Mouse (Mus musculus) embryonic facial prominence, embryonic 11.5 days (tissue): ENCODE data around the gene Olfr969. TPM values are rescaled to one million over a fixed set of nuclear protein-coding genes. Genes with fewer than 3 reads are reported as not detected.
"Not testable (repeated sequence)": the region's sequence is repeated elsewhere in the genome, so short reads cannot be mapped to it uniquely, and the experiment has no call there.

ENCODE experiments used
- ATAC-seq: fragments of 200-750 bp; cut with Nextera tagmentation; replicated peaks from 2 replicates; pipeline ENCODE4 v1.8.0; 2017; ENCODE audit warnings: low read depth; ENCODE audit not compliant: insufficient number of reproducible peaks, low FRiP score, low TSS enrichment
- DNase-seq: peaks from one replicate; pipeline ENCODE4 v3.0.0-alpha.2; 2015; ENCODE audit warnings: low spot score
- H3K27ac ChIP-seq: fragments of 300-500 bp; sonication (generic); replicated peaks from 2 replicates; pipeline ENCODE4 v1.5.1; 2014; ENCODE audit warnings: mild to moderate bottlenecking, low read depth, low read length, control low read depth
- H3K27me3 ChIP-seq: fragments of 300-500 bp; sonication (generic); 2 replicates; pipeline ENCODE4 v1.6.1; 2014; ENCODE audit warnings: mild to moderate bottlenecking, low read length, moderate library complexity, mixed read lengths; ENCODE audit not compliant: control insufficient read depth, insufficient read depth
- H3K36me3 ChIP-seq: fragments of 300-500 bp; sonication (generic); replicated peaks from 2 replicates; pipeline ENCODE4 v1.6.1; 2014; ENCODE audit warnings: low read depth, mild to moderate bottlenecking, low read length, moderate library complexity, mixed read lengths; ENCODE audit not compliant: control insufficient read depth, insufficient read depth
- H3K4me1 ChIP-seq: fragments of 300-500 bp; sonication (generic); 2 replicates; pipeline ENCODE4 v1.6.1; 2014; ENCODE audit warnings: low read length, mixed read lengths; ENCODE audit not compliant: control insufficient read depth, insufficient read depth
- H3K4me2 ChIP-seq: fragments of 300-500 bp; sonication (generic); 2 replicates; pipeline ENCODE4 v1.6.1; 2014; ENCODE audit warnings: low read depth, mild to moderate bottlenecking, control low read depth, low read length, moderate library complexity
- H3K4me3 ChIP-seq: fragments of 300-500 bp; sonication (generic); 2 replicates; pipeline ENCODE4 v1.5.1; 2014; ENCODE audit warnings: low read depth, low read length, control low read depth
- H3K9ac ChIP-seq: fragments of 300-500 bp; sonication (generic); replicated peaks from 2 replicates; pipeline ENCODE4 v1.6.1; 2014; ENCODE audit warnings: mild to moderate bottlenecking, control low read depth, low read length
- H3K9me3 ChIP-seq: fragments of 300-500 bp; sonication (generic); replicated peaks from 2 replicates; pipeline ENCODE4 v1.6.1; 2016; ENCODE audit warnings: mild to moderate bottlenecking, low read length, inconsistent platforms, mixed read lengths; ENCODE audit not compliant: control insufficient read depth
- WGBS: fragments of 180-500 bp; shearing (Covaris S2); extraction: QIAGEN DNeasy Blood & Tissue Kit; methylation state at CpG from one replicate; pipeline ENCODE4 v1.1.7; 2014; 5-methylcytosine and 5-hydroxymethylcytosine counted together
- polyA plus RNA-seq: library from polyadenylated mRNA; unstranded; fragments of >200 nt; fragmentation: Nextera tagmentation; extraction: Ambion mirVana; gene quantifications from 2 replicates; pipeline ENCODE4 v1.2.1, GENCODE M21; 2014

Olfr969 gene
- polyA plus RNA-seq, result not detected in 2 replicates

DNA sequence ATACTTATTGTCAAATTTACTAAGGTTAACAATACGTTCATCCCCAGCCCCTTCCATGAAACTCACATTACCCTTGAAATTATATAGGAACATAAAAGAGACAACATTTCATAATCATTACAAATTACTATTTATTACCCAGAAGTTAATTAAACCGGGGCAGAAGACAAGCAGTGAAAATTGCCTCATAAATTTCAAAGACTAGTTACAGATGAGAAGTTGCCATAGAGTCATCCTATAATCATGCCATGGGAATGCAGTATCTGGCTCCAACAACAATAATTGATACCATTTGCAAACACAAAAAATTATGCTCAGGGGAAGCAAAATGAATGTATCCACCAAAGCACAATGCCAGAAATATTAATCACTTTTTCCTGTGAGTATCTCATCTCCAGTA is at the start of gene Olfr969:
Gene Olfr969, plus strand, starts transcription at position 388 of the 400 bp plus-strand sequence.
- Histone ChIP-seq H3K4me3 (no peak within 1 kb of the TSS), H3K4me1 (no peaks in the 10 kb centered on the region), H3K4me2 (no peak within 1 kb of the TSS), H3K9me3 (no peaks in the 10 kb centered on the region), H3K36me3 (no peaks in the 10 kb centered on the region), H3K27ac (no peak within 1 kb of the TSS), H3K27me3 (no peaks in the 10 kb centered on the region), H3K9ac (no peak within 1 kb of the TSS)
- WGBS, result 67% methylated on average over 2 of the region's 2 CpGs
- DNase-seq (no peak), ATAC-seq (no peak)

DNA sequence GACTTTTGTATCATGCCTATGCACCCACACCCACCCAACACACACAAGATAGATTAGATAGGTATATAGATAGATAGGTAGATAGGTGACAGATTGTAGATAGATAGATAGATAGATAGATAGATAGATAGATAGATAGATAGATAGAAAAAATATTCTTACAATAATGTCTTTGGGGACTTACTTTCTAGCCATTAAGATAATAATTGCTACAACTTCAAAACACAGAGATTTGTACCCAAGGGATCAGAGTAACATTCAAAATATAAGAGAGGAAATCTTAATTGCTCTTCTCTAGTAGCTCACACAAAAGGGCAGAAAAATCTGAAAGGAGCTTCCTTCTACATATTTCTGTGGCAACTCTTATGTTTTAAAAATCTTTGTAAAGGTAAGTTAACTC is 44.8 kb upstream of the Olfr969 start, which contains the start of gene Olfr967:
Gene Olfr967, plus strand, starts transcription at position 301 of the 400 bp plus-strand sequence.
- Histone ChIP-seq H3K27me3 (no peaks in the 10 kb centered on the region), H3K4me1 (no peaks in the 10 kb centered on the region), H3K27ac (no peak within 1 kb of the TSS), H3K4me2 (no peak within 1 kb of the TSS), H3K9me3 (no peaks in the 10 kb centered on the region), H3K9ac (no peak within 1 kb of the TSS), H3K36me3 (no peaks in the 10 kb centered on the region), H3K4me3 (no peak within 1 kb of the TSS)
- ATAC-seq, result no peak
- no peak for DNase-seq

- H3K27me3 ChIP-seq, result no peaks in the 10 kb centered on the region
- no peak overlapping the region for H3K9ac ChIP-seq
- no peak for DNase-seq
- no peak overlapping the region for H3K27ac ChIP-seq
- no peaks in the 10 kb centered on the region for H3K4me1 ChIP-seq
- ATAC-seq, result no peak
- H3K4me3 ChIP-seq, result no peak overlapping the region
- no peaks in the 10 kb centered on the region for H3K9me3 ChIP-seq
- H3K4me2 ChIP-seq, result no peak overlapping the region
- 93% methylated on average over 1 of the region's 1 CpGs for WGBS
- no peaks in the 10 kb centered on the region for H3K36me3 ChIP-seq
Measured at GRCm38 (mm10) chr9:39746428-39746827, 44.3 kb upstream of the Olfr969 start.

GRCm38 (mm10) chr9:39783153-39783552 is 7.6 kb upstream of the Olfr969 start, which contains the start of gene Olfr968:
TSS of gene Olfr968 (minus strand) at chr9:39783253.
- Histone ChIP-seq H3K4me2 (no peak within 1 kb of the TSS), H3K4me1 (no peaks in the 10 kb centered on the region), H3K4me3 (no peak within 1 kb of the TSS), H3K27ac (no peak within 1 kb of the TSS), H3K27me3 (no peaks in the 10 kb centered on the region), H3K9me3 (no peaks in the 10 kb centered on the region), H3K9ac (no peak within 1 kb of the TSS), H3K36me3 (no peaks in the 10 kb centered on the region)
- DNase-seq, result no peak
- 83% methylated on average over 1 of the region's 1 CpGs for WGBS
- ATAC-seq, result no peak

DNA sequence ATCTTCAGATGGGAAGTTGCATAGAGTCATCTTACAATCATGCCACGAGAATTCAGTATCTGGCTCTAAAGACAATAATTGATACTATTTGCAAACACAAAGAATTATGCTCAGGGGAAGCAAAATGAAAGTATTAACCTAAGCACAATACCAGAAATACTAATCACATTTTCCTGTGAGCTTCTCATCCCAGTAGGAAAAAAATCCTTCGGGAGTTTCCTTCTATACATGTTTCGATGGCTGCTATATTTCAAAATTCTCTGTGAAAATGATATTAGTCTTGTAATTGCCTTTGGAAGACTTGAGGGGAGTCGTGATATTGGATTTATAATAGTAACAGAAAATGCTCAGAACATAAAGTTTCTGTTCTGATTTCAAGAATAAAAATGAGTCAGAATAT is 17.8 kb downstream of the Olfr969 start, which contains the start of gene Olfr970:
Gene Olfr970, plus strand, starts transcription at position 301 of the 400 bp plus-strand sequence.
- WGBS, result 76% methylated on average over 4 of the region's 4 CpGs
- H3K4me2 ChIP-seq, result no peak within 1 kb of the TSS

DNA sequence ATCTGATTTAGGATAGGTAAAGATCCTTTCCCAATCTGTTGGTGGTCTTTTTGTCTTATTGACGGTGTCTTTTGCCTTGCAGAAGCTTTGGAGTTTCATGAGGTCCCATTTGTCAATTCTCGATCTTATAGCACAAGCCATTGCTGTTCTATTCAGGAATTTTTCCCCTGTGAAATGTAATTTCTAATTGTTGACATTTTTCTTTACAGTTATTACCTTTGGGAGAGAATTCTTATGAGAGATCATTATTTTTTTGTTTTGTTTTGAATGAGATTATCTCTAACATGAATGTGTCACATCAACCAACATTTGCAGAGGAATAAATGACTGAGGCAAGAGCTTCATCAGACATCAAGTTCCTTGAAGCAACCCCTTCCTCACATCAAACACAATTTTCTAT is 45.8 kb downstream of the Olfr969 start, which contains the start of gene Olfr971:
Gene Olfr971, plus strand, starts transcription at position 301 of the 400 bp plus-strand sequence.
- H3K4me2 ChIP-seq, H3K9ac ChIP-seq, ATAC-seq, H3K4me1 ChIP-seq, H3K4me3 ChIP-seq, H3K27me3 ChIP-seq, DNase-seq, H3K36me3 ChIP-seq, H3K27ac ChIP-seq, H3K9me3 ChIP-seq: not testable (repeated sequence)
- 77% methylated on average over 1 of the region's 2 CpGs for WGBS

More for the DNA sequence above, 17.8 kb downstream of the Olfr969 start, which contains the start of gene Olfr970:
- Histone ChIP-seq H3K9ac (no peak within 1 kb of the TSS), H3K27ac (no peak within 1 kb of the TSS), H3K4me1 (no peaks in the 10 kb centered on the region), H3K4me3 (no peak within 1 kb of the TSS), H3K9me3 (no peaks in the 10 kb centered on the region), H3K36me3 (no peaks in the 10 kb centered on the region), H3K27me3 (no peaks in the 10 kb centered on the region)
- ATAC-seq (no peak), DNase-seq (no peak)

Other genes starting within 250 kb of the Olfr969 start
- not detected in 2 replicates for gene Olfr958, start 236.9 kb upstream of the Olfr969 start, polyA plus RNA-seq
- gene Olfr959, start 215.4 kb upstream of the Olfr969 start, polyA plus RNA-seq, result not detected in 2 replicates
- gene AW551984, start 186.5 kb upstream of the Olfr969 start, polyA plus RNA-seq, result 34.3 and 35.0 TPM in 2 replicates
- not detected in 2 replicates for gene Olfr148, start 180.3 kb upstream of the Olfr969 start, polyA plus RNA-seq
- gene Olfr960, start 169.6 kb upstream of the Olfr969 start, polyA plus RNA-seq, result not detected in 2 replicates
- gene Olfr961, start 145.9 kb upstream of the Olfr969 start, polyA plus RNA-seq, result not detected in 2 replicates
- gene Olfr963, start 123.7 kb upstream of the Olfr969 start, polyA plus RNA-seq, result not detected in 2 replicates
- not detected in 2 replicates for gene Olfr149, start 83.8 kb upstream of the Olfr969 start, polyA plus RNA-seq
- not detected in 2 replicates for gene Olfr965, start 79.6 kb upstream of the Olfr969 start, polyA plus RNA-seq
- not detected in 2 replicates for gene Olfr150, start 60.0 kb upstream of the Olfr969 start, polyA plus RNA-seq
- not detected in 2 replicates for gene Olfr967, start 44.7 kb upstream of the Olfr969 start, polyA plus RNA-seq
- not detected in 2 replicates for gene Olfr968, start 7.7 kb upstream of the Olfr969 start, polyA plus RNA-seq
- gene Olfr970, start 17.9 kb downstream of the Olfr969 start, polyA plus RNA-seq, result not detected in 2 replicates
- gene Olfr971, start 45.9 kb downstream of the Olfr969 start, polyA plus RNA-seq, result not detected in 2 replicates
- gene Olfr972, start 75.5 kb downstream of the Olfr969 start, polyA plus RNA-seq, result not detected in 2 replicates
- not detected in 2 replicates for gene Olfr229, start 116.4 kb downstream of the Olfr969 start, polyA plus RNA-seq
- gene Olfr974, start 146.6 kb downstream of the Olfr969 start, polyA plus RNA-seq, result not detected in 2 replicates
- not detected in 2 replicates for gene Olfr975, start 161.1 kb downstream of the Olfr969 start, polyA plus RNA-seq
- gene Olfr976, start 170.2 kb downstream of the Olfr969 start, polyA plus RNA-seq, result not detected in 2 replicates
- gene Olfr978, start 201.2 kb downstream of the Olfr969 start, polyA plus RNA-seq, result not detected in 2 replicates
- gene Olfr979, start 212.5 kb downstream of the Olfr969 start, polyA plus RNA-seq, result not detected in 2 replicates
- not detected in 2 replicates for gene Olfr980, start 218.6 kb downstream of the Olfr969 start, polyA plus RNA-seq
- gene Olfr981, start 230.5 kb downstream of the Olfr969 start, polyA plus RNA-seq, result not detected in 2 replicates